Mouse (Mus musculus) thymus, postnatal 36 days (tissue): Measurements from ENCODE around the gene Gm10837.

Experiments
- DNase-seq, 2 experiments: peaks; one replicate each; pipeline ENCODE4 v3.0.0; 2022; ENCODE audit warnings: mixed read lengths in 2 of 2

Gm10837 gene

GRCm38 (mm10) chr14:122479461-122480109 lies 10.8 kb upstream of the Gm10837 start:
- no peak for DNase-seq

GRCm38 (mm10) chr14:122480355-122480754 lies 10.0 kb upstream of the Gm10837 start:
- no peak for DNase-seq

- no peak for DNase-seq
Observed at GRCm38 (mm10) chr14:122481181-122481580, 9.2 kb upstream of the Gm10837 start.

GRCm38 (mm10) chr14:122482081-122483023 lies 8.0 kb upstream of the Gm10837 start:
- no peak for DNase-seq

- DNase-seq = no peak
Observed at GRCm38 (mm10) chr14:122483024-122483385, 7.4 kb upstream of the Gm10837 start.

- no peak for DNase-seq
Observed at GRCm38 (mm10) chr14:122483556-122484421, 6.6 kb upstream of the Gm10837 start.

- DNase-seq = no peak
Observed at GRCm38 (mm10) chr14:122484458-122484843, 5.9 kb upstream of the Gm10837 start.

GRCm38 (mm10) chr14:122484844-122485551 lies 5.4 kb upstream of the Gm10837 start:
- DNase-seq = no peak

GRCm38 (mm10) chr14:122485635-122486181 lies 4.7 kb upstream of the Gm10837 start:
- no peak for DNase-seq

- no peak for DNase-seq
Observed at GRCm38 (mm10) chr14:122486611-122487010, 3.8 kb upstream of the Gm10837 start.

GRCm38 (mm10) chr14:122487366-122487765 lies 3.0 kb upstream of the Gm10837 start:
- DNase-seq = no peak

- DNase-seq = no peak
Observed at GRCm38 (mm10) chr14:122489041-122489440, 1.3 kb upstream of the Gm10837 start.

GRCm38 (mm10) chr14:122489686-122490414 lies 536 bp upstream of the Gm10837 start:
- no peak for DNase-seq

GRCm38 (mm10) chr14:122491521-122491920 lies 1.1 kb downstream of the Gm10837 start:
- DNase-seq = no peak

- DNase-seq = no peak
Observed at GRCm38 (mm10) chr14:122492015-122492414, 1.6 kb downstream of the Gm10837 start.

- DNase-seq = no peak
Observed at GRCm38 (mm10) chr14:122509058-122509457, 18.7 kb downstream of the Gm10837 start.

GRCm38 (mm10) chr14:122511519-122511918 lies 21.1 kb downstream of the Gm10837 start:
- DNase-seq = no peak

- no peak for DNase-seq
Observed at GRCm38 (mm10) chr14:122513511-122514036, 23.2 kb downstream of the Gm10837 start.

- DNase-seq = no peak
Observed at GRCm38 (mm10) chr14:122528475-122528874, 38.1 kb downstream of the Gm10837 start.

- DNase-seq = peak; percentile 93 to 94
Observed at GRCm38 (mm10) chr14:122534017-122534924, 43.9 kb downstream of the Gm10837 start, which contains the start of gene Pcca. Gene Pcca (plus strand): TSS chr14:122534324.
